Comparison of ENCODE assay signal across 10 mouse cellular contexts in genomic region chr5:120624427-120624826, GRCm38 (mm10). TPM values are rescaled to one million over a fixed set of nuclear protein-coding genes. Genes with fewer than 3 reads are reported as not detected.
"Had no signal": no experiment of that assay in that cellular context is flagged by ENCODE, and none has a peak within 500 bp of the region (broad histone marks: within the 10 kb centered on the region; RNA-seq: fewer than 3 reads in every experiment).

No protein-coding gene starts in this region.

- DNase-seq: lung, adult 2 months; lung, postnatal 14 days; lung, postnatal 36 days; right cerebral cortex, postnatal 14 days; thymus, adult 2 months; thymus, postnatal 25 days; thymus, postnatal 4 days had no signal

RNA-seq across cellular contexts. Expression of gene Cfap73, which starts 9.6 kb away (rescaled TPM):
- total RNA-seq: megakaryocyte progenitor cell, adult 5-6 weeks; monocyte, adult 5-6 weeks; neutrophil, adult 5-6 weeks had no signal
